Mouse (Mus musculus) cerebellum, postnatal 10 days (tissue): ENCODE results near the gene Trim39.

Source experiments
- DNase-seq, 2 experiments: peaks; one replicate each; pipeline ENCODE4 v3.0.0; 2021; ENCODE audit warnings: mixed read lengths in 2 of 2

The Trim39 gene

DNA sequence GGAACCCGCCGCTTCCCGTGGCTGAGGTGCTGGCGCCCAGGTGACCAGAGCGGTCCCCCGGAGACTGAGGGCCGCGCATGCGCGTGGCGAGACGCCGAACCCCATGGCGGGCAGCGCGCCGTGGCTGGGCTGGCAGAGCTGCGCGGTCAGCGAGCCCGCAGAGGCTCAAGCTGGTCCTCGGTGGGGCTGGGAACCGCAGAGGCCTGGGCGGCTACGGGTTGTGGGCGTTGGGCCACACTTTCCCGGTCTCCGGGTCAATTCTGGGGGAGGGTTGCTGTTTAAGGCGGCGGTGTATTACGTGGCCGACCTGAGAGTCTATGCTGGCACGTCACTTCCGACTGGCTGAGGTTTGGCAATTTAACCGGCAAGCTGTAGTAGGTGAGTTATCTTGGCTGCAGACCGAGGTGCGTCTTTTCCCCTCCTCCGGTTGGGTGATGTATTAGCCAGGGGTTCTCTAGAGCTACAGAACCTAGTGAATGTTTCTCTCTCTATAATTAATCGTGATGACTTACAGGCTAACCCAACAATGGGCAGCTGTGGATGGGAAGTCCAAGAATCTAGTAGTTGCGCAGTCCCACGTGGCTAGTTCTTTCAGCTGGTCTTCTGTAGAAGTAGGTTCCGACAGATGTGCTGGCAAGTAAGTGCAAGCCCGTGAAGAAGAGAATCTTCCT lies at the start of gene Trim39:
Gene Trim39 (minus strand): TSS at position 662 of the 671 bp plus-strand sequence.
- DNase-seq: peak in 1 of 2 experiments; percentile 88

DNA sequence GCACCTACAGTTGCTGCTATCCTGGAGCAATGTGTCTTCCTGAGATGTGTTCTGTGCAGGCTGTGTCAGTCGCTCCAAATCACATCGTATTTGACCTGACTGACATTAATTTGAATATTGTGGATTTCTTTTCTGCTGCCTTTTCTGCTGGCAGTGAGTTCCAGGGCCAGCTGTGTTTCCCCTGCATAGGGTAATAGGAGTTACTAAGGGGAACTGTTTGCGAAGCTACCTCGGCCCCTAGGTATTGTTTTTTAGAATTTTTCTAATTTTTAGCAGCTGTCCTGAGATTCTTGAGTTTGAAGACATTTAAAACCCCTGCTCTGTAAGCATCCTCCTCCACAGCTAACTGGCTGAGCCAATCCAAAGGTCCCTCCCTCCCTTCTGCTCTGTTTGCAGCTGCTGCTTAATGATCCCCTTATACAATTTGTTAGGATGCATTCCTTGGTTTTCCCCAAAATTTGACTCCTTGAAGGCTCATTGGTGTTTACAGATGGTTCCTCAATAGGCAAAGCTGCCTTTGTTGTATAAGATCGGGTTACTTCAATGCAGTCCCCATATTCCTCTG lies 43.7 kb upstream of the Trim39 start:
- no peak for DNase-seq

GRCm38 (mm10) chr17:36315041-36315688 lies 43.1 kb upstream of the Trim39 start:
- DNase-seq: peak; percentile 86 to 87

DNA sequence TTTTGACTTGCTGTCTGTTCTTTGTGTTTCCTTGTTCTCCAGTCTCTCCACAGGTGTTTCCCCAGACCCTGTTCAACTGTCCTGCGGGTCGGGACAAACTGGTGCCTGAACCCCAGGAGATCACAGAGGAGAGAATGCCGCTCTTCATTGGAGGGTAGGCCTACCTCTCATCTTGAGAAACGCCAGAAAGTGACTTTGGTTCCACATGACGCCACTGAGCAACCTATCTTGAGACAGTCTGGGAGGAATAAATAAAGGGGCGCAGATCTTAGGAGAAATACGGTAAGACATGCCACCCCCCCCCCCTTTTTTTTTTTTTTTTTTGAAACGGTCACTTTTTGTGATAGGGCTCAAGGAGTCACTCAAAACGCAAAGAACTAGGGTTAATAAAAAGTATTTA lies 42.5 kb upstream of the Trim39 start:
- DNase-seq: peak; percentile 26 to 46

GRCm38 (mm10) chr17:36309293-36309692 lies 37.2 kb upstream of the Trim39 start:
- no peak for DNase-seq

DNA sequence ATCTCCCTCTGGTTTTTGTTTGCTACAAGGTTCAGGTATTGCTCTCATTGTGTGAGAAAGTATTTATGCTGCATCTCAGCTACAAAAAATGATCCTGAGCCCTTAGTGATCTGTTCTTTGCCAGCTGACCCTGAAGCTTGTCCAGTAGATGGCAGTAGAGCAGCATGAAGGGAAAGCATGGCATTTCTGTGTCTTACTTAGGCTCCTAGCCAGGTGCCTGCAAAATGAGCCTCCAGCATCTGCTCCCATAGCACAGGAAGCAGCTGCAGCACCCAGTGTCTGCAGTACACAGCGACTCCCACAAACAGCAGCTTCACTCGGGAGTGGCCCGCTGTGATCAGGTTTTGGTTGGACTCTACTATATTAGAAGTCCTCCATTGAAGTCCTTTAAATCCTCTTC lies 36.8 kb upstream of the Trim39 start:
- DNase-seq: peak; percentile 92 to 96

DNA sequence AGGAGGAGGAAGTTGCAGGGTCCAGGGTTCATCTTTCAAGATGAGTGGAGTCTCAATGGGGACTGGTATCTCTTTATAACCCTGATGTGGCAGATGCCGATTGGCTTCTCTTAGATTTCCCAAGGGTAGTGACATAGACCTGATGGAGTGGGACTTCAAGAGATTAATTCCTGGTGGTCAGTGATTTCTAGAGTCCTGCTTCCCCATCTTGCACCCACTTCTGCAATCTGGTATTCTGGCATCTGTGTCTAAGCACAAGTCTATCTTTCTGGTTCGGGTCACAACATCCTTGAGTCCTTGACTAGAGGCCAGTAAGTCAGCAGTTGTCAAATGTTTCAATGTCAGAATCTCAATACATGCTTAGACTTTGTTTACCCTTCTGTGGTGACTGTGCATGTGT lies 14.3 kb upstream of the Trim39 start, which contains the start of gene H2-M10.2:
Gene H2-M10.2 (minus strand): TSS at position 101 of the 400 bp plus-strand sequence.
- no peak for DNase-seq

- no peak for DNase-seq
These were observed 9.6 kb upstream of the Trim39 start for GRCm38 (mm10) chr17:36281521-36282245.

DNA sequence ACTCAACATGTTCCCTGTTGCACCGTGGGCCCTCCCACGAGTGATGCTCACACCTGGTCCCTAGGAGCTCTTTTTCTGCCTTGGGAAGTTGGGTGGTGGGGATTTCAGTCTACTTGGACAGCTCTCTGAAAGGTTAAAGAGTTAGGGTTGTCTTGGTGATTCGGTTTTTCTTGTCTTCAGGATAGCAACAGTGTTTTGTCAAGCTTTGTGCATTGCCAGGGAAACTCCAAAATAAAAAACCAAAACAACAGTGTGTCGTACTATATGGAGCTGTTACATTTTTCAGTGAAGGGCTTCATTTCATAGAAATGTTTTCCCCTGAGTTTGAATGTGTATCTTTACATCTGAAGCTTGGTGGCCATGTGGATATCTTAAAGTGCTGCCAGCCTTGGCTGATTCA lies 2.7 kb upstream of the Trim39 start:
- no peak for DNase-seq

DNA sequence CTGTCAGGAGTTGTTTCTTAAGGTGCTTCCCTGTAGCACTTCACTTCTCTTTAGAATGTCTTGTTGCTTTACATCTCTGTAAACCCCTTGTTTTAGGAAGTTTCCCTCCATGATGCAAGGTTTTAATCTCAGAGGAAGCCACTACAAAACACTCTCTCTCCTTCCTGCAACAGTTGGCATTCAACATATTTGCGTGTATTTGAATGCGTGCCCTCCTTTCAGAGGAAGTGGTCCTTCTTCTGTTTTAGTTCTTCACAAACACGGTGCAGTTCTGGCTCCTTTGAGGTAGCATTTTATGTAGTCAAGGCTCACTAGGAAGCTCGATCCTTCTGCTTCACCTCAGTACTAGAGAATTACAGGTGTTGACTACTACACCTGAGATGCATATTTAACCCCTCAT lies 1.7 kb upstream of the Trim39 start:
- DNase-seq: no peak

- no peak for DNase-seq
These were observed 758 bp upstream of the Trim39 start for GRCm38 (mm10) chr17:36272643-36273366.

- DNase-seq: peak; percentile 94 to 95
These were observed 976 bp downstream of the Trim39 start for GRCm38 (mm10) chr17:36270956-36271585.

- DNase-seq: peak; percentile 21 to 38
These were observed 6.2 kb downstream of the Trim39 start for GRCm38 (mm10) chr17:36265834-36266233.

GRCm38 (mm10) chr17:36264273-36264925 lies 7.6 kb downstream of the Trim39 start:
- DNase-seq: no peak

DNA sequence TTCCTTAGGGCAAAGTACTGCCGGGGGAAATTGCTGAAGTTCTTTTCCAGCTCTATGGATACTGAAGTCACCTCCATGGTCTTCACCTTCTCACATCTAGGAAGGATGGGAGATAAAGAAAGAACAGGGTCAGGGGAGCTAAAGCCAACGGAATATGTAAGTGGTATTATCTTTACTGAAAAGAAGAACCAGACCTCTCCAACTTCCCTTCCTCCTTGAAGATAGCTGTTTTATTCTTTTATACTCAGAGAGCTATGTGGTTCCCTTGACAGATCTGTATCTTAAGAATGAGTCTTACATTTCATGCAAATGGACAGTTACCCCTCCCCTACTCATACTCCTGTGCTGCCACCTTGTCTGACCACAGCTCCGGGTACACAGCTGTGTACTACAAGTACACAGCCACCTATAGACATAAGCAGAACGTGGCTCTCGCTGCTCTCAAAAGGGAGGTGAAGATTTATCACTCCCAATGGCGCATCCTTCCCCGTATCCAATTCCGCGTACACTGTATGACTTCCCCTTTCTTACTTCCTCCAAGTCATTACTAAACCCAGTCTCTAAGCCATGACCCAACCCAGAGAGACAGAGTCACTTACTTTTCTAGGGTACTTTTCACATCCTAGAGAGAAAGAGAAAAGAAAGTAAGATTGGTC lies 10.4 kb downstream of the Trim39 start:
- DNase-seq: no peak

DNA sequence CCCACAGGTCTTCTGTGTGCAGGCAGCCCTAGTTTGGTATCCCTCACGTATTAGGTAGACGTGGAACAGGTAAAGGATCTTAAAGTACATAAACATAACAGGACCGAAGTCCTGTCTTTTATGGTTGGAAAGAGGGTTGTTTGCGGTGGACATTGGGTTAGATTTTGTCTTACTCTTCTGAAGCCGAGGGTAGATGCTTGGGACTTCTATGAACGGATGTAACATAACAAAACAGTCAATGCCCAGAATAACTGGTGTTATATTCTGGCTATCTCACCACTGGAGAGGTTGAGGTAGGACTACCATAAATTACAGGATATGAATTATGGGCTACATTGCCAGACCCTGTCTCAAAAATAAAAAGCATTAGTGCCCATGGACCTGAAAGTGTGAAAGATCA lies 14.1 kb downstream of the Trim39 start, which contains the start of gene Rpp21:
Gene Rpp21 (minus strand): TSS at position 101 of the 400 bp plus-strand sequence.
- no peak for DNase-seq

- DNase-seq: peak; percentile 93
These were observed 14.7 kb downstream of the Trim39 start for GRCm38 (mm10) chr17:36257241-36257947.

DNA sequence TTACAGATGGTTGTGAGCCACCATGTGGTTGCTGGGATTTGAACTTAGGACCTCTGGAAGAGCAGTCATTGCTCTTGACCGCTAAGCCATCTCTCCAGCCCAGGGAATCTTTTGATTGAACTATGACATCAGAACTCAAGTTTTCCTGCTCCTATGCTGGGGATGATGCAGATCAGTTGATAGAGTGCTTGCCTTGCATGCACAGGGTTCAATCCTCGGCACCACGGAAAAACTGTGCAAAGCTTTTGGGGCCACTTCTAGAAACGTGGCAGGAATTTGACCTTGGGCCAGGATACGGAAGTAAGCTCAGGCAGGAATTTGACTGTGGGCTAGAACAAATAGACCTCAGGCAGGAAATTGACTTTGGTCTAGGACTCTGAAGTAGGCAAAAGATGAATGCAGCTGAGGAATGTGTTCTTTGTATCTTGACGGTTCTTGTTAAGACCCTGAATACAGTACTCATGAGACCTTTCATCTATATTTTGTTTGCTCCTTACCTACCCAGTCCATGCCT lies 18.9 kb downstream of the Trim39 start:
- DNase-seq: no peak

- DNase-seq: no peak
These were observed 19.7 kb downstream of the Trim39 start for GRCm38 (mm10) chr17:36252250-36252876.

DNA sequence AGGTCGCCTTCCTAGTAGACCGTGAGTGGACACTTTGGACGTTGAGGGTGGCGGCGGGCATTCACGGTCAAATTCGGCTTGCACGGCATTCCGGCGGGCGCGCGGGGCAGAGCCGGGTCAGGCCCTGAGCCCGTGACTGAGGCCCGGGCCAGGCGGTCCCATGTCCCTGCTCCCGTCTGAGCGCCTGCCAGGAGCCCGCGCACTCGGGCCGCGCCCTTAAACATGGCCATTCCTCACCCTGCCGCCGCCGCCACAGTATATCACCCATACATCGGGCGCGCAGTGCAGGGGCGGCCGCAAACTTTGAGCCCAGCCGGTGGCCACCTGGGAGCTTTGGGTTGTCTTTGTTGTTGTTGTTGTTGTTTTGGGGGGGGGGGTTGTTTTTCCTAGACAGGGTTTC lies 23.2 kb downstream of the Trim39 start:
- no peak for DNase-seq
